Mouse (Mus musculus) thymus, postnatal 10 days (tissue): ENCODE measurements around the gene Styxl1.

ENCODE experiments used
- DNase-seq, 2 experiments: peaks; one replicate each; pipeline ENCODE4 v3.0.0; 2021; ENCODE audit warnings: low spot score in 2 of 2

The Styxl1 gene

DNA sequence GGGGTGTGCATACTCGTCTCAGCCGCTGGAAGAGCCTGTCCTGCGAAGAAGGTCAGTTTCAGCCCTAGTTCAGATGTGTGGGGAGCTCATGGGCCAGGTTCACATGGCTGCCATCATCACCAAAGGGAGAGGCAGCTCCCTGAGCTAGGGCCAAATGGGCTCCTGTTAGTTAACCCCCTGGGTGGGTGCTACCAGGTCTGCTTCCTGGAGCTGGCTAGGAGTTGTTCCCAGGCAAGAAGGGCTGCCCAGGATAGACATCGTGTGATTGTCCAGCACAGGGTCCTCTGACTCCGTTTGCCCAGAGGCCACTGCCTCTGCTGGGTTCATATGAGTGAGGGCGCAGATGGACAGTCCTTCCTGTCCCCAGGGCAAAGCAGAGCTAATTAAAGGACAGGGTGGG is 52.2 kb downstream of the Styxl1 start:
- no peak for DNase-seq

DNA sequence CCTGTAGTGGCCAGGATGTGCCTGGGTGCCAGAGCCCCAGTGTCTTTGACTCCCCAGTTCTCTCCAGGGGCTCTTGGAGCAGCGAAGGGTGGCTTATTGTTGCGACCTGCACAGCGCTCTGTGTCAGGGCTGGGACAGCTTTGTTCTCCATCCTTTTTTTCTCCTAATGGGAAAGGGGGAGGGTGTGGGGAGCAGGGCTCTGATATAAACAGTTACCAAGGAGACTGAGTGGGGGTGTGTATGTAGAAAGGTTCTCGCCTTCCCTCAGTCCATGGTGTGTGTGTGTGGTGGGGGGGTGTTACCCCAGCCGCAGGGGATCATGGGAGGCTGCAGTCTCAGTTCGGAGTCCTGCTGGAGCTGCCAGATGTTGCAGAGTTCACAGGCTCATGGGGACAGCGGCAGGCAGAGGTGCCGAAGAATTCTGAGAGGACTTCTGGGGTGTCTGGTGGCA is 52.8 kb downstream of the Styxl1 start:
- DNase-seq = no peak

DNA sequence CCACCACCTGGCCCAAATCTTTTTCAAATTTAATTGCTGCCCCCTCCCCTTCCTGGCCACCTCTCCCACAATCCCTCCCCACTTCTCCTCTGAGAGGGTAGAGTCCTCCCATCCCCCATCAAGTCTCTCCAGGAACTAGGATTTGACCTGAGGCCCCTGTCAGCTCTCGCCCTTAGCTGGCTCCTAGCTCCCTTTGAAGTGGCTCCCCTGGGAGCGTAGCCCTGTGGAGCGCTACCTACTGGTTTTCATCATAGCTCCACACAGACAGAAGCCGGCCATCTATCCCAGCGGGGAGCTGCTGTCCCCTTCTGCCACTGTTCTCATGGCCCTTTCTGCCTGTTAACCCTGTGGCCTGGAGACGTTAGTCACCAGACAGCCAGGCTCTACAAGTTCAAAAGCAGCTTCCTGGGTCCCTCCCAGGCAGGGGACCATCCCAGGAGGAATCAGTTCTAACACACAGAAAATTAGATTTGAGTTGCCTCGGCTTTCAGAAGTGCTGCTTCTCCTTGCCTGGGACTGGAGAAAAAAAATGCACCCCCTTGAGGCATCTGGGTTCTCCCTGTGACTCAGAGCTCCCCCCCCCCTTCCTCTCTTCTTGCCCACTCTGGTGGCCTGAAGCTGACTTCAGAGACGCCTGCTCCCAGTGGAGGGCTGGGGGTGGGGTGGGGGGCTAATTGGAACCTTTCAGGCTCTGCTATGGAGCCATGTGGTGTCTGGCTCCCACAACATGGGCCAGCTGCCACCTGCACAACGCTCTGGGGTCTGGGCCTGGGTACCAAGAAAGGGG is 53.5 kb downstream of the Styxl1 start:
- DNase-seq = no peak

DNA sequence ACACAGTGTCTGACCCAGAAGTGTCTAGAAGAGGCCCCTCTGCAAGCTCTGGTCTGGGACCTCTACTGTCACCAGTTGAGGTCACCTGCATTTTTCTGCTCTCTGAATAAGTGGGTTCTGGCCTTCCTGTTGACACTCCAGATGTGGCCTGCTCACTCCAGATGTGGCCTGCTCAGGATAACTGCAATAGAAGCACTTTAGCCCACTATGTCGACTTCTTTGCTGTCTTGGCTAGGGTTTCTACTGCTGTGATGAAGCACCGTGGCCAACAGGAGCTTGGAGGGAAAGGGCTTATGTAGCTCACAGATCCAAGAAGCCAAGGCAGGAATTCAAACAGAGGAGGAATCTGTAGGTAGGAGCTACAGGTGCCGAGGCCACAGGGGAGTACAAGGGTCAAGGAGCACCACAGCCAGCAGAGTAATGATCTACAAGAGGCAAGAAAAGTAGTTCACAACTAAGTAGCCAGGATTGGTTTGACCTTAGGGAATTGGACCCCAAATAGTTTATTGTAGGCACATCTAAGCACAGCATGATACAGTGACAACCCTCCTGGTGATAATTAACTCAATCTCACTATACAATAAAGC is 54.9 kb downstream of the Styxl1 start:
- DNase-seq = no peak

DNA sequence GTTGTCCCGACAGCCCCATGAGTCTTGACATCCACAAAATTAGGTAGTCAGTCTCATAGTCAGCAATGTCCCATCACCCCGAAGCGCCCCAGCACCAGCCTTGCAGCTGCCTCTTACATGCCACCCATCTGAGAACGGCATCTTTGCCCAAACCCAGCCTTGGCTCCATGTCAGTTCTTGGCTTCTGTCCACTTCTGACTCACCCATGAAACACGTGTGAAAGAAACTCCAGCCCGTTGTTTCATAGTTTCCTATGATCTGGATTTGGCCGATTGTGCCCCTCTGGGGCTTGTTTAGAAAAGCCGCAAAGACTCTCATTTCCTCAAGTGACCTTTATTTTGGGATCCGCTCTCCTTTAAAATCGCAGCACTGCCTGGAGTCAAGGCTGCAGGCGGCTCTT is 56.1 kb downstream of the Styxl1 start:
- DNase-seq = no peak

DNA sequence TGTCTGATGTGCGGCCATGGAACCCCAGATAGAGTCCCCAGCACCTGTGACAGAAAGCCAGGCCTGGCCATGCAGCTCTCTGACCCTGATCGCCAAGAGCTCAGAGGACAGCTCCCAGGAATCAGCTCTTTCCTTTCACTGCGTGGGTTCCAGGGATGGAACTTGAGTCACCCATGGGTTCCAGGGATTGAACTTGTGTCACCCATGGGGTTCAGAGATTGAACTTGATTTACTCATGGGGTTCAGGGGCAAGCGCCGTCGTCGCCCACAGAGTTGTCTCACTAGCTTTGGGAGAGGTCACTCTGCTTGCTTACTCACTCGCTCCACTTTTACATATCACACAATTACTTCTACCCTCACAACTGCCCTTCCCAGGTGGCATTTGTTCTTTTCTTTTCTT is 57.1 kb downstream of the Styxl1 start:
- DNase-seq = no peak

DNA sequence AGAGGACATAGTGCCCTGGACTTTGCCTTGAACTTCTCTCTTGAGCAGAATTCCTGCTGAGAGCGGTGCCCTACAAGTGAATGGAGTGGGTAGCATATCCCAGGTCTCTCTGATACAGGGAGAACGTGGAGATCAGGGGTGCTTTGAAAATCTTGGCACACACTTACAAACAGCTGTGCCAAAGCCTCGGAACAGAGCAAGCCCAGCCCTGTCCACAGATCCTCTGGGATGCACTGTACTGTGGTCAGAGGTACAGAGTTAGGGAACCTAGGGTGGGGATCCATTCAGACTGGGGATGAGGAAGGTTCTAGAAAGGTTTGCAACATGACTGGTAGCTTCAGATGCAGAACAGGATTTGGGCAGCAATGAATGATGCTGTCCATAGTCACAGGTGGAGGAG is 58.1 kb downstream of the Styxl1 start:
- DNase-seq = no peak

DNA sequence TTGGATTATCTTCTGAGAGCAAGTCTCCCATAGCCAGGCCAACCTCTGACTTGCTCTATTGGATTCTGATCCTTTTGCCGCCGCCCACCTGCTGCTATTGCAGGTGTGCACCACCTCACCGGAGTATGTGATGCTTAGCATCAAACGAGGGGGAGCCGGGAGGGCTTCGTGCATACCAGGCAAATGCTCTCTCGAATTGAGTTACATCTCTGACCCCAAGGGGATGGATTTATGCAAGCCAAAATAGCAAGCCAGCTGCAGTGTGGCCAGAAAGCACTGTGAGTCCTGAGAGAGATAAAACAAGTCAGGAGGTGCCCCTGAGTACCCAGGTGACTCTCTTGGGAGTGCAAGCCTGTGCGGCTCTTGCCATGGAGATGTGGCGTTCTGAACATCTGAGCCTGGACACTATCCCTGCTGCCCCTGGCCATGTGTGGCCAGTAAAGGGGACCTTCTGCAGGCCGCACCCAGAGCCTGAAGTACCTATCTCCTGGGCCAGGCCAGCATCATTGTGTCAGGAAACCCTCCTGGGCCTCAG is 58.5 kb downstream of the Styxl1 start:
- no peak for DNase-seq

DNA sequence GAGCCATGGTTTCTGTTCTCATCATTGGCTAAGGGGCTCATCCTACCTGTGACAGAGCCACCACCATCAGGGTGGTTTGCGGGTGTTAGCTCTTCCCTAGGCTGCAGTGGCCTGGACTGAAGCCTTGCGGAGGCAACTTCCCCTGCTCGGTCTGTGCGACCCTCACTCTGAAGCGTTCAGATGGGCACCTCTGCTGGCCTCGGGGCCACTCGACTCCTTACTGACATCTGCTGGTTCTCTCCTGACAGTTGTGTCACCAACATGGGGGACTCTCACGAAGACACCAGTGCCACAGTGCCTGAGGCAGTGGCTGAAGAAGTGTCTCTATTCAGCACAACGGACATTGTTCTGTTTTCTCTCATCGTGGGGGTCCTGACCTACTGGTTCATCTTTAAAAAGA is 62.6 kb downstream of the Styxl1 start:
- DNase-seq = peak in 1 of 2 experiments; percentile 39

DNA sequence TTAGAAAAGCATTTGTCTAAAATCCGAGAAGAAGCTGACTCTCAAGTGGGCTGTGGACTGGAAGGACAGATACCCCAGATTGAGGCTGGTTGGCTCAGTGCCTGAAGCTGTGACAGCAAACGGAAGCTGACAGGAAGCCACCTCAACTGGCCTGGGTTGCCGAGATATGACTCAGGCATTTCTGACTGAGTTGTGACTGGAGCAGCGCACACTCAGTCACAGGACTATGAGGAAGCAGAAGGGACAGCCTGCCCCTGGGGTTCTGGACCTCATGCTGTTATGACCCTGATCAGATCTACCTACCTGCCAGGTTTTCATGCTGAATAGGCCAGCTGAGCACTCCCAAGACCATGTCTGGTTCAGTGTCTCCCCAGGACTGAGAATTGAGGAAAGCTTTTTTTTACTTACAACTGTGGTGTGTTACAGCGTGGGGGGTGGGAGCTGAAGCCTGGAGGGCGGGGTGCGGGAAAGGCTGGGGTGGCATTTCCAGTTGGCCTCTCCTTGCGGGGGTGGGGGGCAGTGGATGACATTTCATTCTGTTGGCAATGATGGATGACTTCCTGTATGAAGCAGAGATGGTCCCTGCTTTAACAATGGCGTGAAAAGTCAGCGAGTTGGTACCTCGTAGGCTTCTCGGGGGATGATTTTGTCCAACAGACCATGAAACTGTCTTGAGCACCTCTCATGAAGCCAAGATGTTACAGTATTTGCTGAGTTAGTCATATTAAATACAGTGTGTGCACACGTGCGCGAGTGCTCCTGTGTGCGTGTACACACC is 64.6 kb downstream of the Styxl1 start:
- peak; percentile 44 to 57 for DNase-seq

DNA sequence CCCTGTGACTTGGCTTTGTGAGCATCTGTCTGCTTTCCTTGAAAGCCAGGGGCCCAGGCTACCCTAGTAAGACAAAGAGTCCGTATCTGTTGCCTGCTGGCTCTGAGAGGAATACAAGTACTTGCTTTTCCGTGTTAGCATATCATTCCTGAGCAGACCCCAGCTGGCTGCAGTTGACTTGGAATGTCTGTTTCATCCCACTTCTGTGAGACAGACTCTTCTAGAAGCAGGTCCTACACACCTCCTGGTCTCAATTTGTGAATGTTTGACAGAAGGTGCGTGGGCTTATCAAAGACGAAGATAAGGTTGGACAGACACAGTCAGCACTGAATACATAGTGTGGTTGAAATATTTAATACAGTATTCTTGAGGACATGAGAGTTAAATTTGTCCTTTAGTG is 65.4 kb downstream of the Styxl1 start:
- DNase-seq = no peak

DNA sequence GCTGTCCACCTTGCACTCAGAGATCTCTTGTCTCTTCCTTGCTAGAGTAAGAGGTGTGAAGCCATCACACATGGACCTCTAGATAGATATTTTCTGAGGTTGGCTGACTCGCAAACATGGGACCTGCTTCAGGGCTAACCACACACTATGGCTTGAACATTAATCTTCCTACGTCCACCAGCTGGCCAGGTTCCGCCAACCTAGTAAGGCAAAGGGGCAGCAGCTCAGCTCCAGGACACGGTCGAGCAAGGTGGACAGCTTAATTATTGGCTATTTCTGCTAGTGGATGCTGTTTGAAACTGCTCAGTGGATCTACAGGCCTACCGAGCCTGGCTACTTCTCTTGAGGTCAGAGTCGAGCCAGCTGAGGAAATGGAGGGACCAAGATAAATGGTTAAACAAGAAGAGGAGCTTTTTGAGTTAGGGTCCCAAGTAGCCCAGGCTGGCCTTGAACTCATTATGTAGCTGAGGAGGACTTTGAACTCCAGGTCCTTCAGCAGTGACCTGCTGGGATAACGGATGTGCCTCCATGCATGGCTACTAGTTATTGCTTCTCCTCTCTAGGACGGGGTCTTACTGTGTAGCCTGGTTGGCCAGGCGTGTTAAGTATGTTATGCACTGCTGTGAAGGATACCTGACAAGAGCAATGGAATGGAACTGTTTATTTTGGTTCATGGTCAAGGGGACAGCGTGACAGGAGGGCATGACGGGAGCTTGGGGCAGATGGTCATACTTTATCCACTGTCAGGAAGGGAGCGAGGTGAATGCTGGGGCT is 66.4 kb downstream of the Styxl1 start:
- no peak for DNase-seq

DNA sequence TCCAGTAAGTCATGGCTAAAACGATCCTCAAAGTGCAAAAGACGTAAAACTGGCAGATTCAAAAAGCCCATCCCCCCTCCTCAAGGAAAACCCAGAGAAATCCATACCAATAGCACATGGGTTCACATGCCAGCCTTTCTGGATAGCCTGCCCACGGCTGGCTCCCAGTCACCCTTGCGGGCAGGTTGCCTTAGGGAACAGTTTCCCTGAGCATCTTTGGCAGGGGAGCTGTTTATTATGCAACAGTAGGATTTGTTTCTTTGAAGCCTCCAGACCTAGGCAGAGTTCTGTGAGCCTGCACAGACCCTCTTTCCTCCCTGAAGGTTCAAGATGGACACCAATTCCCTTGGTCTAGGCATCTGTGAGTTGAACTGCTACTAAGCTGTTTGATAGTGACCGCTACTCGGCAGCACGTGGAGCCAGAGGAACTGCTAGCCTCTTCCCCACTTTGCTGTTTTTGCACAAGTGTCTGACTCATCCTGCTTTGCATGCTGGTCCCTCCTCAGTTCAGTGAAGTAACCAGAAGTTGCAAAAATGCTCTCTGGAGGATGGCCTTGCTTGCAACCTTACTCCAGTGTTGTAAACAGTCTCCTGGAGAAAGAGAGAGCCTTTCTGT is 67.5 kb downstream of the Styxl1 start:
- DNase-seq = no peak

DNA sequence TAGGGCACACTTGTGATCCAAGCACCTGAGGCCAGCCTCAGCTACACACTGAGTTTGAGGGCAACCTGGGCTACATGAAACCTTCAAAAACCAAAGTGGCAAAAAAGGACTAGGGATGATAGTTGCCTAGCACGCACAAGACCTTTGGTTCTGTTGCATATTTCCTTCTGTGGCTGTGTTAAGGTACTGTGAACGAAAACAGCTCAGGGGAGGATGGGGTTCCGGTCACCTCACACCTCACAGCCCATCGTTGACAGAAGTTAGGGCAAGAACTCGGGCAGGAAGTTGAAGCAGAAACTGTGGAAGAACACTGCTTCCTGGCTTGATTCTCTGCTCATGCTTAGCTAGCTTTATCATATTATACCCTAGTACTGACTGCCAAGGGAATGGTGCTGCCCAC is 68.5 kb downstream of the Styxl1 start:
- DNase-seq = no peak

DNA sequence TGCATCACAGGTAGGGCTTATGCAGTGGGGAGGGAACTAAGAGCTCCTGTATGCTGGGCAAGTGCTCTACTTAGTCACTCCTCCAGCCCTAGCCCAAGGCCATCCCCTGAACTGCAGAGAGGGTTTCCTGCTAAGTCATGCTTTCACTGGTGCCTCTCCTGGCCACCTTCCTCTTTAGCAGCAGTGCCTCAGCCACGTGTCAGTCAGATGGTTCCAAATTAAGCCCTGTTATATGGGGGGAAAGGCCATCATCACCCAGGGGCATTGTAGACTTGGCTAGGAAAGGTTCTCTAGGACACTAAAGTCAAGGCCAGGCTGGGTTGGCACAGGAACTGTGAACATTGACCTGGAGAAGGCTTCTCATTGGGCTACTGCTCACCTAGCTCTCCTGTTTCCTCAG is 70.3 kb downstream of the Styxl1 start:
- no peak for DNase-seq

DNA sequence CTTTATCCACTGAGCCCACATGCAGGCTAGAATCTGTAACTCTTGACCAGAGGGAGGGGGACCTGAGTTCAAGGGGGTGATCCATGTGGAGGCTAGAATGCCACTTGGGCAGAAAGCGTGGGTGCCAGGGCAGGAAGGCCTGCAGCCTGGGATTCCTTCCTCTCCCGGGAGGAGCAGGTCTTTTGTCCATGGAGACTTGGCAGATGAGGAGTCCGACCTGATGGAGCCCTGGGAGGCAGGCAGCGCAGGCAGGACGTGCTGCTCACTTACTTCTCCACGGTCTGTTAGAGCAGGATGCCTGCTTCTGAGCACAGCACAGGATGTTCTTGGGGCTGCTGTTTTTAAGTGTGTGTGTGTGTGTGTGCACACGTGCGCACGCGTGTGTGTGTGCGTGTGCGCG is 71.1 kb downstream of the Styxl1 start:
- no peak for DNase-seq

DNA sequence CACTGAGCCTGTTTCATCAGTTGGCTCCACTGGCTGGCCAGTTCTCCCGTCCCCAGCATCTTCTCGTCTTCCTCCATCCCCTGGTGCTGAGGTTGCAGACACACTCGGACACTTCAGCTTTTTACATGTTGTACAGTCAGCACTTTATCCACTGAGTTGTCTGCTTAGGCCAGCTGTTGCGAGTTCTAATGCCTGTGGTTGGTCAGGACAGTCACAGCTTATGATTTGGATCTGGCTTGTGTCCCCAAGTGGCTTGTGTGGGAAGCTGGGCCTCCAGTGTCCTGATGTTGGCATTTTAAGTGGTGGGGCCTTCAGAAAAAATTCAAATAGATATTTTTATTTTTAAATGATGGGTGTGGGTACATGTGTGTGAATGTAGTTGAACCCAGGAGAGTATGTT is 72.8 kb downstream of the Styxl1 start:
- no peak for DNase-seq

DNA sequence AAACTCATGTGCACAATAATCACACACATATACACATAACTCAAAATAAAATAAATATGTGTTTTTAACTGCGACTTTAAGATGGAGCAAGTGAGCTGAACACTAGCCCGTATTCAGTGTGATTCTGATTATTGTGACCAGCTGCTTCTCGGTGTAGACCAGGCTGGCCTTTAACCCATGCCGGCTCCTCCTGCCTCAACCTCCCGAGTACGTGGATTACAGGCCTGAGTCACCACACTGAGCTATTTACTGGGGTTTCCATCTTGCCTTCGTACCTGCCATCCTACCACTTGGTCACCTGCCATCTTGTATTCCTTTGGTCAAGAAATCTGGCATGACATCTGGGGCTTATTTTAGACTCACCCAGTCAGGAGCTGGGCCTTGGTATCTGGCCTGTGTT is 74.8 kb downstream of the Styxl1 start:
- DNase-seq = no peak

DNA sequence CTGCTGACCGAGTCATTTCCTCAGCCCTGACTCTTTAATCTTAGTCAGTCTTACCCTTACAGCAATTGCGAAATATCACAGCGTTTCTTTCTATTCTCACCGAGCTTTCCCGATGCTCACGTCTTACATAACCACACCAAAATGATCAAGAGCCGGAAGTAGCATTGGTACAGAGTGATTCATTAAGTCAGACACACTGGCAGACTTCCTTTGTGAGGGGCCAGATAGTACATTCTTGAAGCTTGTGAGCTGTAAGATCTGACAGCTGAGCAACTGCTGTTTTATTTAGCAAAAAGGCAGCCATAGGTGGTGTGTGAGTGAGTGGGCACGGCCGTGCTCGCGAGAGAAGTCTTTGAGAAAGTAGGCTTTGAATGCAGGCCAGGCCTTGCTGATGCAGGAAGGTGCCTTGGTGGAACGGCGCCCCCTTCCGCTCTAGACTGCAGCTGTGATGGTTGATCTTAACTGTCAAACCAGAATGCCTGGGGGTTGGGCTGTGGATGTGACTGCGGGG is 75.4 kb downstream of the Styxl1 start:
- peak; percentile 88 to 89 for DNase-seq

DNA sequence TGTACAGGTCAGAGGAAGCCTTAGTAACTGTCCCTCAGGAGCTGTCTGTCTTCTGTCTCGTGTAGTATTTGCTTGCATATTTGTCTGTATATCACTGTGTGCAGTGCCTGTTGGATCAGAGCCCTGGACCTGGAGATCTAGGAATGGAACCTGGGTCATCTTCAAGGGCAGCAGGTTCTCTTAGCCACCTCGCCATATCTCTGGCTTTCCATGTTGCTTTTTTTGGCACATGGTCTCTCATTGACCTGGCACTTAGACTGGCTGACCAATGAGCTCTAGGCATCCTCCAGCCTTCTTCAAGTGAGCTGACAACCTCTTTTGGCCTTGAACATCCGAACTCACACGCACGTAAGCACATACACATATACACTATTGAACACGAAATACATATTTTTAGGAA is 76.0 kb downstream of the Styxl1 start:
- DNase-seq = no peak

DNA sequence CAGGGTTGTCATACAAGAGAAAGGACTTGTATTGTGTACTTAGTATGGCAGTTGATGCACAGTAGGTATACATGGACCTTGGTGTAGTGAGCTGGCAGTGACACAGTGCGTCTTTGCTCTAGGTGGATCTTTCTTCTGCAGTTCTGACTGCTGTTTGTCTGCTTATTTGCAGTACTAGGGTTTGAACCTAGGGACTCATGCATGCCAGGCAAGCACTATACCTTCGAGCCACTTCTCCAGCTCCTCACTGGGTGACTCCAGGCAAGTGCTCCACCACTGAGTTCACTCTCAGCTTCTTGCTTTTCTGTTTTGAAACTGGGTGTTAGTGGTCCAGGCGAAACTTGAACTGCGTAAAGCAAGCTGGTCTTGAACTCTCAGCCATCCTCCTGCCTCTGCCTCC is 76.6 kb downstream of the Styxl1 start:
- no peak for DNase-seq
